In genomic region chr11:114819110-114819509, GRCm38 (mm10) we compare ENCODE assay signal across 33 mouse cellular contexts. TPM values are rescaled to one million over a fixed set of nuclear protein-coding genes. Genes with fewer than 3 reads are reported as not detected.
A peak's percentile ranks its signal among the peaks of the same experiment; 100 is the strongest.
DNase-seq lines count a peak whose midpoint lies in the region; ATAC-seq lines count a peak whose summit lies in the region.
"Had no signal": no experiment of that assay in that cellular context is flagged by ENCODE, and none has a peak within 500 bp of the region (broad histone marks: within the 10 kb centered on the region; RNA-seq: fewer than 3 reads in every experiment).

No protein-coding gene starts in this region.

- WGBS in heart, embryonic 15.5 days, result 41% methylated on average over 2 of the region's 2 CpGs
- WGBS in midbrain, embryonic 10.5 days, result 23% methylated on average over 2 of the region's 2 CpGs
- WGBS in midbrain, embryonic 16.5 days, result 25% methylated on average over 2 of the region's 2 CpGs
- WGBS in embryonic facial prominence, embryonic 10.5 days, result 15% methylated on average over 2 of the region's 2 CpGs
- 57% methylated on average over 2 of the region's 2 CpGs for WGBS in limb, embryonic 10.5 days

- no peak overlapping the region for H3K9ac ChIP-seq in heart, embryonic 15.5 days
- no peak overlapping the region for H3K9ac ChIP-seq in midbrain, embryonic 16.5 days (ENCODE audit: low read depth, low read length)
- H3K9ac ChIP-seq: embryonic facial prominence, embryonic 15.5 days; hindbrain, embryonic 13.5 days; kidney, embryonic 15.5 days; limb, embryonic 15.5 days; liver, embryonic 15.5 days had no signal

- no peak overlapping the region for H3K4me2 ChIP-seq in heart, embryonic 15.5 days
- H3K4me2 ChIP-seq in midbrain, embryonic 16.5 days (ENCODE audit: low read length), result no peak overlapping the region
- H3K4me2 ChIP-seq: embryonic facial prominence, embryonic 15.5 days; hindbrain, embryonic 13.5 days; kidney, embryonic 15.5 days; limb, embryonic 15.5 days; liver, embryonic 15.5 days had no signal

- 0 out of 2 replicates have a peak overlapping the region, but pooled peaks have one; percentile 13 for H3K27ac ChIP-seq in heart, embryonic 15.5 days
- peak overlapping the region; percentile 52; the same call in 1 of the 2 replicates for H3K27ac ChIP-seq in midbrain, embryonic 10.5 days (replicated peaks)
- H3K27ac ChIP-seq in midbrain, embryonic 16.5 days (ENCODE audit: low read length), result no peak overlapping the region
- peak overlapping the region; percentile 82 for H3K27ac ChIP-seq in embryonic facial prominence, embryonic 10.5 days (replicated peaks)
- H3K27ac ChIP-seq in limb, embryonic 10.5 days, result peak overlapping the region; percentile 73
- H3K27ac ChIP-seq: hindbrain, embryonic 13.5 days; kidney, embryonic 15.5 days; layer of hippocampus, adult 2 months; limb, embryonic 15.5 days; liver, embryonic 15.5 days; macrophage had no signal

- H3K36me3 ChIP-seq in heart, embryonic 15.5 days, result no peaks in the 10 kb centered on the region
- H3K36me3 ChIP-seq in midbrain, embryonic 10.5 days, result no peaks in the 10 kb centered on the region
- no peaks in the 10 kb centered on the region for H3K36me3 ChIP-seq in midbrain, embryonic 16.5 days (ENCODE audit: control insufficient read depth, insufficient read depth, low read length)
- H3K36me3 ChIP-seq in embryonic facial prominence, embryonic 10.5 days (replicated peaks), result no peaks in the 10 kb centered on the region
- no peaks in the 10 kb centered on the region for H3K36me3 ChIP-seq in limb, embryonic 10.5 days
- H3K36me3 ChIP-seq: embryonic facial prominence, embryonic 15.5 days; G1E; hindbrain, embryonic 13.5 days; kidney, embryonic 15.5 days; limb, embryonic 15.5 days; liver, embryonic 15.5 days had no signal

- H3K9me3 ChIP-seq in heart, embryonic 15.5 days (replicated peaks), result no peaks in the 10 kb centered on the region
- peaks cover 9% of the 10 kb centered on the region for H3K9me3 ChIP-seq in midbrain, embryonic 10.5 days (replicated peaks)
- H3K9me3 ChIP-seq in midbrain, embryonic 16.5 days (replicated peaks; ENCODE audit: control insufficient read depth, low read length, poor library complexity, severe bottlenecking), result no peaks in the 10 kb centered on the region
- peaks cover 3% of the 10 kb centered on the region; the same call in 1 of the 2 replicates for H3K9me3 ChIP-seq in embryonic facial prominence, embryonic 10.5 days
- H3K9me3 ChIP-seq in limb, embryonic 10.5 days (replicated peaks), result no peaks in the 10 kb centered on the region
- H3K9me3 ChIP-seq: embryonic facial prominence, embryonic 15.5 days; hindbrain, embryonic 13.5 days; kidney, embryonic 15.5 days; limb, embryonic 15.5 days; liver, embryonic 15.5 days had no signal

- DNase-seq in heart, postnatal 36 days, result no peak
- no peak for DNase-seq in midbrain, embryonic 10.5 days (ENCODE audit: low spot score)
- DNase-seq in embryonic facial prominence, embryonic 10.5 days (ENCODE audit: low spot score), result no peak
- no peak for DNase-seq in limb, embryonic 10.5 days (ENCODE audit: low spot score)
- DNase-seq in layer of hippocampus, adult 18-20 months (ENCODE audit: low spot score in 2 of 2), result no peak
- DNase-seq: adrenal gland, adult 8-10 months; cerebellum, adult 2 months; cerebellum, postnatal 25 days; gastrocnemius, postnatal 14 days; kidney, adult 11 months; kidney, postnatal 25 days; lung, postnatal 10 days; thymus, postnatal 14 days had no signal

- ATAC-seq in heart, embryonic 15.5 days (replicated peaks; ENCODE audit: insufficient number of reproducible peaks, insufficient read depth, low FRiP score, low read depth), result no peak
- no peak for ATAC-seq in midbrain, embryonic 16.5 days
- no peak for ATAC-seq in megakaryocyte progenitor cell, adult 5-6 weeks (replicated peaks; ENCODE audit: poor library complexity)
- ATAC-seq: forebrain, embryonic 14.5 days; inflammation-experienced regulatory T-cells, adult 6 months had no signal

- no peak overlapping the region for H3K4me3 ChIP-seq in heart, embryonic 15.5 days
- no peak overlapping the region for H3K4me3 ChIP-seq in midbrain, embryonic 10.5 days
- no peak overlapping the region for H3K4me3 ChIP-seq in midbrain, embryonic 16.5 days (ENCODE audit: low read depth, low read length)
- H3K4me3 ChIP-seq in embryonic facial prominence, embryonic 10.5 days, result peak overlapping the region; percentile 11; the same call in 1 of the 2 replicates
- no peak overlapping the region for H3K4me3 ChIP-seq in limb, embryonic 10.5 days
- H3K4me3 ChIP-seq: embryonic facial prominence, embryonic 15.5 days; hindbrain, embryonic 13.5 days; kidney, embryonic 15.5 days; layer of hippocampus, adult 2 months; limb, embryonic 15.5 days; liver, embryonic 15.5 days had no signal

- H3K27me3 ChIP-seq in heart, embryonic 15.5 days, result no peaks in the 10 kb centered on the region
- peaks cover 23% of the 10 kb centered on the region for H3K27me3 ChIP-seq in midbrain, embryonic 10.5 days (ENCODE audit: low read depth, poor library complexity, severe bottlenecking)
- no peaks in the 10 kb centered on the region for H3K27me3 ChIP-seq in midbrain, embryonic 16.5 days (ENCODE audit: control insufficient read depth, insufficient read depth, low read depth, low read length)
- H3K27me3 ChIP-seq in embryonic facial prominence, embryonic 10.5 days (replicated peaks; ENCODE audit: low read depth, poor library complexity, severe bottlenecking), result no peaks in the 10 kb centered on the region
- no peaks in the 10 kb centered on the region for H3K27me3 ChIP-seq in limb, embryonic 10.5 days (ENCODE audit: low read depth, poor library complexity, severe bottlenecking)
- H3K27me3 ChIP-seq: embryonic facial prominence, embryonic 15.5 days; kidney, embryonic 15.5 days; limb, embryonic 15.5 days; liver, embryonic 15.5 days had no signal

- intact Hi-C loops in heart, postnatal 36 days (cut with DNase I), result loop anchor here (10.0 kb wide), 1 partner anchor 236 kb away; no protein-coding TSS in a partner anchor

- peaks cover 24% of the 10 kb centered on the region for H3K4me1 ChIP-seq in heart, embryonic 15.5 days (replicated peaks)
- peaks cover 55% of the 10 kb centered on the region for H3K4me1 ChIP-seq in midbrain, embryonic 10.5 days
- peaks cover 13% of the 10 kb centered on the region; the same call in 1 of the 2 replicates for H3K4me1 ChIP-seq in midbrain, embryonic 16.5 days (ENCODE audit: control insufficient read depth, insufficient read depth, low read length)
- H3K4me1 ChIP-seq in embryonic facial prominence, embryonic 10.5 days, result peaks cover 62% of the 10 kb centered on the region
- H3K4me1 ChIP-seq in limb, embryonic 10.5 days, result peaks cover 65% of the 10 kb centered on the region

RNA-seq across cellular contexts. Expression of gene Gpr142, which starts 20.4 kb away (rescaled TPM):
- not detected in 2 replicates for polyA plus RNA-seq in heart, embryonic 15.5 days (2015; fragmentation: Nextera tagmentation; extraction: Ambion mirVana)
- total RNA-seq in heart, postnatal 36 days (2021), result not detected
- 0.27 and 0.36 TPM in 2 replicates for polyA plus RNA-seq in midbrain, embryonic 10.5 days (2016; fragmentation: Nextera tagmentation; extraction: Ambion mirVana)
- not detected in 2 replicates for polyA plus RNA-seq in midbrain, embryonic 16.5 days (2015; fragmentation: Nextera tagmentation; extraction: Ambion mirVana)
- 0.18 TPM in 1 of 2 replicates, not detected in the other for polyA plus RNA-seq in embryonic facial prominence, embryonic 10.5 days (2016; fragmentation: Nextera tagmentation; extraction: Ambion mirVana)
- not detected in 2 replicates for polyA plus RNA-seq in limb, embryonic 10.5 days (2016; fragmentation: Nextera tagmentation; extraction: Ambion mirVana)
- total RNA-seq in megakaryocyte progenitor cell, adult 5-6 weeks (2015), result not detected in 2 replicates
- not detected in 2 replicates for total RNA-seq in megakaryocyte progenitor cell, adult 5-6 weeks (2017)
- total RNA-seq in layer of hippocampus, adult 18-20 months (2021), result not detected
- total RNA-seq: adrenal gland, adult 8-10 months; gastrocnemius, postnatal 14 days; granulocyte monocyte progenitor cell, adult 5-6 weeks; layer of hippocampus, adult 2 months; layer of hippocampus, postnatal 25 days; left cerebral cortex, adult 8-10 months; left cerebral cortex, postnatal 36 days had no signal
- polyA plus RNA-seq: embryonic facial prominence, embryonic 15.5 days; forebrain, embryonic 14.5 days; G1E; heart, postnatal 0 days; hindbrain, embryonic 13.5 days; inflammation-experienced regulatory T-cells, adult 6 months; limb, embryonic 15.5 days; liver, embryonic 15.5 days; macrophage; neural tube, embryonic 14.5 days; urinary bladder, adult 2 months had no signal

RNA-seq across cellular contexts. Expression of gene Btbd17, which starts 23.4 kb away (rescaled TPM):
- 0.08 and 0.46 TPM in 2 replicates for polyA plus RNA-seq in heart, embryonic 15.5 days (2015; fragmentation: Nextera tagmentation; extraction: Ambion mirVana)
- total RNA-seq in heart, postnatal 36 days (2021), result not detected
- polyA plus RNA-seq in midbrain, embryonic 10.5 days (2016; fragmentation: Nextera tagmentation; extraction: Ambion mirVana), result 57.3 and 69.1 TPM in 2 replicates
- 19.6 and 20.6 TPM in 2 replicates for polyA plus RNA-seq in midbrain, embryonic 16.5 days (2015; fragmentation: Nextera tagmentation; extraction: Ambion mirVana)
- polyA plus RNA-seq in embryonic facial prominence, embryonic 10.5 days (2016; fragmentation: Nextera tagmentation; extraction: Ambion mirVana), result 10.0 and 17.0 TPM in 2 replicates
- polyA plus RNA-seq in limb, embryonic 10.5 days (2016; fragmentation: Nextera tagmentation; extraction: Ambion mirVana), result 0.14 TPM in 1 of 2 replicates, not detected in the other
- not detected in 2 replicates for total RNA-seq in megakaryocyte progenitor cell, adult 5-6 weeks (2015)
- total RNA-seq in megakaryocyte progenitor cell, adult 5-6 weeks (2017), result not detected in 2 replicates
- 10 to 100 TPM; 18.7 to 23.2 TPM for total RNA-seq in layer of hippocampus, adult 18-20 months (2021)
- total RNA-seq: adrenal gland, adult 8-10 months had no signal
- polyA plus RNA-seq: G1E; inflammation-experienced regulatory T-cells, adult 6 months; liver, embryonic 15.5 days; macrophage had no signal

RNA-seq across cellular contexts. Expression of gene Gprc5c, which starts 31.8 kb away (rescaled TPM):
- polyA plus RNA-seq in heart, embryonic 15.5 days (2015; fragmentation: Nextera tagmentation; extraction: Ambion mirVana), result 12.4 and 19.8 TPM in 2 replicates
- 10 to 100 TPM; 10.2 to 11.2 TPM for total RNA-seq in heart, postnatal 36 days (2021)
- 19.0 TPM in 2 replicates for polyA plus RNA-seq in midbrain, embryonic 10.5 days (2016; fragmentation: Nextera tagmentation; extraction: Ambion mirVana)
- polyA plus RNA-seq in midbrain, embryonic 16.5 days (2015; fragmentation: Nextera tagmentation; extraction: Ambion mirVana), result 5.4 and 7.4 TPM in 2 replicates
- polyA plus RNA-seq in embryonic facial prominence, embryonic 10.5 days (2016; fragmentation: Nextera tagmentation; extraction: Ambion mirVana), result 62.2 and 62.5 TPM in 2 replicates
- 40.7 and 50.1 TPM in 2 replicates for polyA plus RNA-seq in limb, embryonic 10.5 days (2016; fragmentation: Nextera tagmentation; extraction: Ambion mirVana)
- total RNA-seq in megakaryocyte progenitor cell, adult 5-6 weeks (2015), result not detected in 2 replicates
- 0.67 TPM in 1 of 2 replicates, not detected in the other for total RNA-seq in megakaryocyte progenitor cell, adult 5-6 weeks (2017)
- 1 to 10 TPM; 3.3 to 3.7 TPM for total RNA-seq in layer of hippocampus, adult 18-20 months (2021)
- total RNA-seq: granulocyte monocyte progenitor cell, adult 5-6 weeks had no signal
- polyA plus RNA-seq: G1E; inflammation-experienced regulatory T-cells, adult 6 months had no signal

RNA-seq across cellular contexts. Expression of gene Kif19a, which starts 53.9 kb away (rescaled TPM):
- 0.16 and 0.33 TPM in 2 replicates for polyA plus RNA-seq in heart, embryonic 15.5 days (2015; fragmentation: Nextera tagmentation; extraction: Ambion mirVana)
- total RNA-seq in heart, postnatal 36 days (2021), result under 1 TPM in 1 of 2 experiments, not detected in 1; 0.35 TPM
- 1.1 and 1.7 TPM in 2 replicates for polyA plus RNA-seq in midbrain, embryonic 10.5 days (2016; fragmentation: Nextera tagmentation; extraction: Ambion mirVana)
- polyA plus RNA-seq in midbrain, embryonic 16.5 days (2015; fragmentation: Nextera tagmentation; extraction: Ambion mirVana), result 0.47 and 0.67 TPM in 2 replicates
- 1.3 and 2.0 TPM in 2 replicates for polyA plus RNA-seq in embryonic facial prominence, embryonic 10.5 days (2016; fragmentation: Nextera tagmentation; extraction: Ambion mirVana)
- 0.13 TPM in 1 of 2 replicates, not detected in the other for polyA plus RNA-seq in limb, embryonic 10.5 days (2016; fragmentation: Nextera tagmentation; extraction: Ambion mirVana)
- not detected in 2 replicates for total RNA-seq in megakaryocyte progenitor cell, adult 5-6 weeks (2015)
- total RNA-seq in megakaryocyte progenitor cell, adult 5-6 weeks (2017), result not detected in 2 replicates
- 1 to 10 TPM; 3.0 to 3.1 TPM for total RNA-seq in layer of hippocampus, adult 18-20 months (2021)
- total RNA-seq: G1E; granulocyte monocyte progenitor cell, adult 5-6 weeks had no signal
- polyA plus RNA-seq: G1E had no signal
